Mouse (Mus musculus) bone marrow macrophage, adult 2 months (primary cell): ENCODE data around the gene Btn2a2. TPM values are rescaled to one million over a fixed set of nuclear protein-coding genes. Genes with fewer than 3 reads are reported as not detected.
A peak's percentile ranks its signal among the peaks of the same experiment; 100 is the strongest.

Experiments
- H3K27ac ChIP-seq: 2 replicates; pipeline ENCODE4 v1.5.1; 2012; ENCODE audit warnings: low read depth, low read length; ENCODE audit not compliant: insufficient read depth
- H3K4me1 ChIP-seq: 2 replicates; pipeline ENCODE4 v1.6.1; 2012; ENCODE audit warnings: low read length; ENCODE audit not compliant: control insufficient read depth, insufficient read depth
- H3K4me3 ChIP-seq: 2 replicates; pipeline ENCODE4 v1.5.1; 2012; ENCODE audit warnings: mild to moderate bottlenecking, low read length, moderate library complexity; ENCODE audit not compliant: insufficient read depth
- CTCF ChIP-seq: IDR thresholded peaks from 2 replicates; pipeline ENCODE4 v1.5.1; 2012; ENCODE audit warnings: low read depth, mild to moderate bottlenecking, low read length, moderate library complexity
- POLR2A ChIP-seq: IDR thresholded peaks from 2 replicates; pipeline ENCODE4 v1.6.1; 2012; ENCODE audit warnings: mild to moderate bottlenecking, low read depth, low read length, borderline replicate concordance
- polyA plus RNA-seq: library from polyadenylated mRNA; stranded (reverse); fragments of >200 nt; gene quantifications from 2 replicates; pipeline ENCODE4 v1.2.4, GENCODE M21; 2012; ENCODE audit not compliant: missing spikeins, insufficient read depth, insufficient read length

Gene Btn2a2
- polyA plus RNA-seq, 1 experiment: not detected

GRCm38 (mm10) chr13:23450398-23450797 is 38.3 kb downstream of the Btn2a2 start:
- peaks cover 2% of the 10 kb centered on the region; the same call in 1 of the 2 replicates for H3K4me1 ChIP-seq
- H3K27ac ChIP-seq: peak overlapping the region; percentile 4; the same call in 1 of the 2 replicates
- peak overlapping the region; percentile 58 for H3K4me3 ChIP-seq
- TF ChIP-seq POLR2A: no peak
- TF ChIP-seq CTCF: no peak

GRCm38 (mm10) chr13:23449235-23450095 is 39.2 kb downstream of the Btn2a2 start:
- TF ChIP-seq CTCF: no peak
- TF ChIP-seq POLR2A: no peak
- peaks cover 4% of the 10 kb centered on the region for H3K4me1 ChIP-seq
- peak overlapping the region; percentile 58 for H3K4me3 ChIP-seq
- 0 out of 2 replicates have a peak overlapping the region, but pooled peaks have one; percentile 8 for H3K27ac ChIP-seq

GRCm38 (mm10) chr13:23448758-23449157 is 39.9 kb downstream of the Btn2a2 start:
- no peak for TF ChIP-seq POLR2A
- TF ChIP-seq CTCF: no peak
- Histone ChIP-seq H3K4me3 (no peak overlapping the region), H3K4me1 (peaks cover 6% of the 10 kb centered on the region), H3K27ac (no peak overlapping the region)

- TF ChIP-seq POLR2A (no peak), CTCF (no peak)
- H3K27ac ChIP-seq: no peak overlapping the region
- peak overlapping the region; percentile 75 for H3K4me3 ChIP-seq
- H3K4me1 ChIP-seq: peaks cover 6% of the 10 kb centered on the region
Observed at GRCm38 (mm10) chr13:23446498-23446952, 42.1 kb downstream of the Btn2a2 start.

- no peak for TF ChIP-seq CTCF
- no peak for TF ChIP-seq POLR2A
- Histone ChIP-seq H3K4me1 (peaks cover 4% of the 10 kb centered on the region), H3K27ac (peak overlapping the region; percentile 64), H3K4me3 (peak overlapping the region; percentile 75)
Observed at GRCm38 (mm10) chr13:23445561-23446320, 42.9 kb downstream of the Btn2a2 start.

- TF ChIP-seq POLR2A: no peak
- no peak for TF ChIP-seq CTCF
- Histone ChIP-seq H3K27ac (peak overlapping the region; percentile 64), H3K4me1 (peaks cover 4% of the 10 kb centered on the region), H3K4me3 (peak overlapping the region; percentile 71)
Observed at GRCm38 (mm10) chr13:23445156-23445555, 43.5 kb downstream of the Btn2a2 start.

- TF ChIP-seq POLR2A: no peak
- no peak for TF ChIP-seq CTCF
- no peak overlapping the region for H3K27ac ChIP-seq
Observed at GRCm38 (mm10) chr13:23444451-23444850, 44.2 kb downstream of the Btn2a2 start.

GRCm38 (mm10) chr13:23439901-23440300 is 48.8 kb downstream of the Btn2a2 start:
- Histone ChIP-seq H3K4me3 (no peak overlapping the region), H3K4me1 (peaks cover 8% of the 10 kb centered on the region), H3K27ac (no peak overlapping the region)
- TF ChIP-seq POLR2A (no peak), CTCF (no peak)

More at GRCm38 (mm10) chr13:23444451-23444850, 44.2 kb downstream of the Btn2a2 start:
- H3K4me1 ChIP-seq: peaks cover 4% of the 10 kb centered on the region
- no peak overlapping the region for H3K4me3 ChIP-seq

- Histone ChIP-seq H3K4me1 (peaks cover 7% of the 10 kb centered on the region), H3K4me3 (peak overlapping the region; percentile 78), H3K27ac (no peak overlapping the region)
- TF ChIP-seq POLR2A (no peak), CTCF (no peak)
Observed at GRCm38 (mm10) chr13:23438521-23438920, 50.1 kb downstream of the Btn2a2 start.
